Mouse (Mus musculus): ENCODE measurements around the gene Cacng2.
"Not testable (repeated sequence)": the region's sequence is repeated elsewhere in the genome, so short reads cannot be mapped to it uniquely, and the experiment has no call there.

The Cacng2 gene

DNA sequence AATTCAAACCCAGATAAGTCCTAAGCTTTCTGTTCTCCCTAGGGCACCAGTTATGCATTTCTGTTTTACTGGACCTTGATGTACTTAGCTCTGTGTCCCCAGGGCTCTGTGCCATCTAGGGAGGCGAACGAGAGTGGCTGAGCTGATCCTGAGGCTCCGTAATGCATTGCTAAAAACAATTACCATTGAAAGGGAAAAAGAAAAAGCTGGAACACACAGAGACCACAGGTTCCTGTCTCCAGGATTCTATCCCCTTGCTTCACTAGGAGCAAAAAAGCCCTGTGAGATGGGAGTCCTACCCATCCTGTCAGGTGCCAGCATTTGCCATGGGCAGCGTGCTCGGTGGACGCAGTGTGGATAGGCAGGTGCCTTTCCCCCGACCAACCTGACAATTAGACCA lies 38.4 kb downstream of the Cacng2 start:
- peak in 1 of 2 experiments; percentile 37 for DNase-seq

- no peak for DNase-seq
Observed at GRCm38 (mm10) chr15:78080326-78080725, 39.5 kb downstream of the Cacng2 start.

GRCm38 (mm10) chr15:78078776-78079628 lies 40.8 kb downstream of the Cacng2 start:
- DNase-seq, result peak; percentile 60 to 62

DNA sequence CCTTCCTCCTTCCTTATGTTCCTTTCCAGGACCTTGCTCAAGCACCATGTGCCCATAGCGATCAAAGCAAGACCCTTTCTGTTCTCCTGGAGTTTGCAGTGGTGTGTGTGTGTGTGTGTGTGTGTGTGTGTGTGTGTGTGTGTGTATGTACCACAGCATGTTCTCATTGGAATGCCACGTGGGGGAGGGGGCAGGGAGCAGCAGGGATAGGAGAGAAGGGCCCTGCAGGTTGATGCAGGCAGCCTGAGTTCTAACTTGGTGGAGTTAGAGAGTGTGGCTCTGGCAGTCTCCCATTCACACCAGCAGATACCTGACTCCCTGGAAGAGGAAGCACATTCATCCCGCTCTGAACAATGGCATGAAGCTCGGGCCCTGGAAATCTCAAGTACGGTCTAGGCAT lies 41.6 kb downstream of the Cacng2 start:
- DNase-seq, result no peak

DNA sequence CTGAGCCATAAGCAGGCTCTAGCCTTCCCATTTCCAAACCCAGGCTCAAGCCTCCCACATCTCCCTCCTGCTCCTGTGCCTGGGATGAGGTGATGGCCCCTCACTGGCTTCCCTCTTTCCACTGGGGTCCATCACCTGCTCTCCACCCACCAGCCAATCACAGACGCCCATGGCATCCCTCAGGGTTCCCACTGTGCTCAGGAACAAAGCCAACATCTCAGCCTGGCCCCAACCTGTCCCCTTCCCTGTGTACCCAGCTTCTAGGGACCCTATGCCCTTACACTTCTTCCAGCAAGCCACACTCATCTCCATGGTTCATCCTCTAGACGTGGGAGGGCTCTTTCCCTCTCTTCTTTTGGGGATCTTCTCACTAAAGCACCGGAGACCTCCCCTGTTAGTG lies 43.9 kb downstream of the Cacng2 start:
- DNase-seq, result no peak

DNA sequence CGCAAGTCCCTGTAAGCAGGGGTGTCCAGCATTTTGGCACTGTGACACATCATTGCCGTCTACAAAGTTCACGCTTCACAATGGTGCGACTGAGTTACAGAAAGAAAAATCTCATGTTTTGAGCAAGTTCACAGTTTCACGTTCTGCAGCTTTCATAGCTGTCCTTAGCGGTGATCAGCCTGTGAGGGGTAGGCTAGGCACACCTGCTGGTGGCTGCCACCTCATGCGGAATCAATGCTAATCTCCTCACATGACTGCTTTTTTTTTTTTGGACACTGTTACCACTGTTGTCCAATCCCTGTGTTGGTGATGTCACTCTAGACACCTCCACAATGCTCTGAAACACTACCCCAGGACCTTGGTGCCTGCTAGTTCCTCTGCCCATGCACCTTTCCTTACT lies 46.7 kb downstream of the Cacng2 start:
- no peak for DNase-seq

DNA sequence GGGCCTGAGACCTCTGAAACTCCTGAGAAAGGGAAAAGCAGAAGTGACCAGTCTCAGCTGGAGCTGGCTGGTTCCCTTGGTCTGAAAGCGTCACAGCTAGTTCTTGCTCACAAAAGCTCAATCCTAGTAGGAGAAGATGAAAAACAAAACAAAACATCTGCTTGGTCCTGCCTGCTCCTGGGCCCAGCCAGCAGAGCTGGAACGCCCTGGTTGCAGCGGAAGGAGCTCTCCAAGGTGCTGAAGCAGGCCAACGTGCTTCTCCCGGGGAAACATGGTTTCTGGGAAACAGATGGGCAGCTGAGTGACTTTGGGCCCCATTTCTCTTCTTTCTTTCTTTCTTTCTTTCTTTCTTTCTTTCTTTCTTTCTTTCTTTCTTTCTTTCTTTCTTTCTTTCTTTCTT lies 53.4 kb downstream of the Cacng2 start:
- no peak for DNase-seq

GRCm38 (mm10) chr15:78065541-78065940 lies 54.3 kb downstream of the Cacng2 start:
- DNase-seq, result no peak

DNA sequence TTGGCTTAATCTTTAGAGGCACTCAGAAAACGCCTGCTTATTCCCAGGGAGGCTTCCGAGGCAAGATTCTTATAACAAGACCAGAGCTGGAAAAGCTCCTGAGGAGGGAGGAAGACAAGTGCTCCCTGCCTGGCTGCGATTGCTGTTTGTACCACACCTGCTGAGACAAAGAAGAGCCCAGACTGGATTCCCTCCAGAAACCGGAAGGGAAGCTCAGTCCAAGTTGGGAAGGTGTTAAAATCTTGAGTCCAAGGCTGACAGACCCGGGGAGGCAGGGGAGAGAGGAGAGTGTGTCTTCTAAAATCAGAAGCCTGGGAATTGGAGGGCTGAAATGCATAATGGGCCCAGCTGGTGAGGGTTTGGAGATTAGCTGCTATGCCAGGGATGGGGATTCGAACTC lies 55.5 kb downstream of the Cacng2 start:
- peak; percentile 40 to 62 for DNase-seq

- DNase-seq, result peak in 1 of 2 experiments; percentile 17
Observed at GRCm38 (mm10) chr15:78062467-78062866, 57.4 kb downstream of the Cacng2 start.

DNA sequence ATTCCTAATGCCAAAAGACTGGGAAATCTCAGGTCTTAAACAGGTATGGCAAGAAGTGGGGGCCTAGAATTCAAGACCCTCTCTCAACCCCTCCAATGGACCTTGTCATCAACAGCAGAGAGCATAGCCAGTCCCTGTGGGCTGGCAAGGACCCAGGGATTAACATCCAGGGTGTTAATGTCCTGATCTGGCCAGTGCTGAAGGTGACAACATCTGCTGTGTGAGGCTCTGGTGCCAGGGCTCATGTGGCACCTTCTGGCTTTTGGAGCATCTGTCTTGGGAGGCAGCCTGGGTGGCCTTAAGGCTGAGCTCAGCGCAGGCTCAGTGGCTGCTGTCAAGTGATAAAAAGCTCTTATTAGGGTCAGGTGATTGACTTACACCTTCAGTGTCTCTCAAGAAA lies 62.9 kb downstream of the Cacng2 start:
- no peak for DNase-seq

GRCm38 (mm10) chr15:78050682-78051081 lies 69.1 kb downstream of the Cacng2 start:
- no peak for DNase-seq

DNA sequence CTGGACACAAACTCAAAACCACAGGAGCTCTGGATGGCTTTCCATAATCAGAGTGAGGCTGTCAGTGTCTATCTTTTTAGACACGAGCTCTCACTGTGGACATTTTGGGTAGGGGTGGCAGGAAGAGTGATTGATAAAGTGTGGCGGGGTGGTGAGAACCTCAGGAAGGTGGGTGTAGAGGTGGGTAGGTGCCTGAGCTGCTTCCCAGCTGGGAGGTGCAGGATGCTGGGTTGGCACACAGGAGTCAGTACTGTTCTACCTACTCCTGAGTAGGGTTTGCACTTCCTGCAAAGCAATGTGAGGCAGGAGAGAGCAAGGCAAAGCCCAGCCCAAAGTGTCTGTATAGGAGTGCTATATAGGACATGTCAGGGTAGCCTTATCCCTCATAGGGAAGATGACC lies 69.9 kb downstream of the Cacng2 start:
- DNase-seq, result no peak

- DNase-seq, result no peak
Observed at GRCm38 (mm10) chr15:78045842-78046241, 74.0 kb downstream of the Cacng2 start.

- DNase-seq, result peak; percentile 54 to 58
Observed at GRCm38 (mm10) chr15:78045314-78045713, 74.5 kb downstream of the Cacng2 start.

GRCm38 (mm10) chr15:78044826-78045225 lies 75.0 kb downstream of the Cacng2 start:
- no peak for DNase-seq

DNA sequence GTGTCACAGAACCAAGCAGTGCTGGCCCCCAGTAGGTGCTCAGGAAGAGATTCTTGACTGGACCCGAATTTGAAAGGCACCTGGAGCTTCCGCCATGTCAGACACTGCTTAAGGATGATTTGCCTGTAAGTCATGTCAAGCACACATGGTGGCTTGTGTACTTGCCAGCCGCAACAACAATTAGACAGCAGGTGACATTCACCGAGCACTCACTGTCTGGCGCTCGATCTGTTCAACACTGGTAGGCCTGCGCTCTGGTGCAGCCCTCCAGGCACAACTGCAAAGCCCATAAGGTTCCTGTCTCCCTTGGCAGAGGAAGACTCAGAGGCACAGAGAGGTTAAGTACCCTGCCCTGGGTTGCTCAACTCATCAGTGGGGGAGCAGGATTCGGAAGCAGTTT lies 77.1 kb downstream of the Cacng2 start:
- peak in 1 of 2 experiments; percentile 43 for DNase-seq

GRCm38 (mm10) chr15:78037626-78038025 lies 82.2 kb downstream of the Cacng2 start:
- DNase-seq, result no peak

- DNase-seq, result peak; percentile 90 to 92
Observed at GRCm38 (mm10) chr15:78036586-78036985, 83.2 kb downstream of the Cacng2 start.

DNA sequence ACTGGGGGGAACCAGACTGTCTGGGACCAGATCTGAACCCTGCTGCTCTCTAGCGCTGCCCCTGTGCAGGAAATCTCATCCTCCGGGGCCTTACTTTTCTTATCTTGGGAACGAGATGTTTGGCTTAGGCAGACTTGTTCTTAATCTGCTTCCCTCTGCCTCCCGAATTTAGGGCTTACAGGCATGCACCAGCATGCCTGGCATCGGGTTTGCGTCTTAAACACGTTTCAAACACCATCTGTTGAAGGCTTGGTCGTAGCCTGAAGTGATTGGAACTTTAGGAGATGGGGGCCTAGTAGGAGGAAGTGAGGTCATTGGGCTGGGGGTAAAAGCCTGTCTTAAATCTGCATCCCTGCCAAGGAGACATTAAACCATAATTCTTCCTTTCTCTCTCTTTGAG lies 89.9 kb downstream of the Cacng2 start:
- no peak for DNase-seq

GRCm38 (mm10) chr15:78026521-78026920 lies 93.3 kb downstream of the Cacng2 start:
- DNase-seq, result no peak

DNA sequence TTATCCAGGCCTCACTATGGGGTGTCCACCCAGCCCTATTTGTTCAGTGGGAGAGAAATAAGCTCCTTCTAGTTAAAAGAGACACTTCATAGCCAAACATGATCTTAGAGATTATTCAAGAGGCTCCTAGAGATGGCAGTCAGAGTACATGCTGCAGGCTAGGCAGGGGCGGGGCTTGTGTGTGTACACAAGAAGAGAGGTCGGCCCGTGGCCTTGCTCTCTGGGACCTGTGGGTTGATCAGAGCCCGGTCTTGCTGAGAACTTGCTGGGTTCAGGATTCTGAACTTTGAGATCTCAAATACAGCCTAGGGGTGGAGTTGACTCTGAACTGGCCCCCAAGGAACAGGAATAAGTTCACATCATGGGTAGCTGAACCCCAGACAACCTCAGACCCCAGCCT lies 95.6 kb downstream of the Cacng2 start:
- DNase-seq, result no peak

- DNase-seq, result peak; percentile 40 to 53
Observed at GRCm38 (mm10) chr15:78014046-78014445, 105.8 kb downstream of the Cacng2 start.

GRCm38 (mm10) chr15:78008206-78008605 lies 111.6 kb downstream of the Cacng2 start:
- not testable (repeated sequence) for DNase-seq

DNA sequence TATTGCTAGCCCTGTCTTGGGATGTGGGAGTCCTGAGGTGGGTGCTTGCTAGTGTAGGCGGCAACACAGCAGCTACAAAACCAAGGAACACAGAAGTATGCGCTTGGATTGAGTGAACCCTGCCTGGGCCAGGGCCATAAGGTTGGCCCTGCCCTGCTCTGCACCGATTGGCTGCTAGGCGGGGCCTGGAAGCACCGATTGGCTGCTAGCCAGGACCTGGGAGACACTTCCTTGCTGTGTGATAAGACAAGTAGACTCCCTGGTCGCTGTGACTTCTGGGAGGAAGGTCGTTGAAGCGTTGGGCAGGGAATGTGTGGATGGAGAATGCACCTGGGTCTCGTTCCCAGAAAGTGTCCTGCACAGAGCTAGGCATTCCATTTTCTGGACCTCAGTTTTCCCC lies 115.9 kb downstream of the Cacng2 start:
- DNase-seq, result peak; percentile 52 to 65
